In the genomic region with DNA sequence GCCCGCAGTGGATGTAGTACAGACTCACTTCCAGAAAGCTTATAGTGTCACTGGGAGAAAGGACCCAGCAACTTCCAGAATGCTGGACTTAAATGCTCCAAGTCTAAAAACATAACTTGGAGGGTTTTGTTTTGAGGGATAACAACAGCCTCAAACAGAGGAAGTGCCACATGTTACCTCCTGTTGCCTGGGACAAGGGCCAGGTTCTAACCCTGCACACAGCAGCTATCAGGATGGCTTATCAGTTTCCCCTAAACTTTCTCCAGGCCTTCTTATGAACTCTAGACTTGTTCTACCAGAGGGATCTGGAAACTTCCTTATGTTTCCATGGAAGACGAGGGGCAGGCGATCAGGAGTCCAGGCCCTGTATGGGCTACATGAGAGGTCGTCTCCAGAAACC, we compare ENCODE assay signal across 16 mouse cellular contexts.
A peak's percentile ranks its signal among the peaks of the same experiment; 100 is the strongest.
DNase-seq lines count a peak whose midpoint lies in the region; ATAC-seq and TF ChIP-seq lines count a peak whose summit lies in the region.
"Had no signal": no experiment of that assay in that cellular context is flagged by ENCODE, and none has a peak within 500 bp of the region (broad histone marks: within the 10 kb centered on the region; RNA-seq: fewer than 3 reads in every experiment).

No protein-coding gene starts in this region.

- 82% methylated on average over 4 of the region's 4 CpGs for WGBS in hindbrain, postnatal 0 days
- WGBS in hindbrain, embryonic 16.5 days = 88% methylated on average over 4 of the region's 4 CpGs
- 88% methylated on average over 4 of the region's 4 CpGs for WGBS in lung, embryonic 15.5 days
- WGBS in liver, embryonic 16.5 days (ENCODE audit: insufficient replicate concordance) = 74% methylated on average over 4 of the region's 4 CpGs

- no peaks in the 10 kb centered on the region for H3K27me3 ChIP-seq in hindbrain, postnatal 0 days (ENCODE audit: insufficient read depth, low read length)
- H3K27me3 ChIP-seq in hindbrain, embryonic 16.5 days (replicated peaks; ENCODE audit: control insufficient read depth, insufficient read depth, low read length) = no peaks in the 10 kb centered on the region
- no peaks in the 10 kb centered on the region for H3K27me3 ChIP-seq in lung, embryonic 15.5 days
- H3K27me3 ChIP-seq in liver, embryonic 16.5 days (ENCODE audit: control insufficient read depth, insufficient read depth, low read depth, low read length) = no peaks in the 10 kb centered on the region
- H3K27me3 ChIP-seq: hindbrain, embryonic 12.5 days; limb, embryonic 12.5 days; Patski had no signal

- DNase-seq in gastrocnemius, adult 2 months = no peak
- DNase-seq in gastrocnemius, postnatal 10 days = no peak
- no peak for DNase-seq in hindbrain, postnatal 0 days (ENCODE audit: low spot score)
- no peak for DNase-seq in lung, postnatal 10 days
- no peak for DNase-seq in urinary bladder, postnatal 10 days (ENCODE audit: low spot score)
- DNase-seq: adrenal gland, postnatal 36 days; cerebellum, adult 9-11 months; thymus, postnatal 4 days had no signal

- H3K27ac ChIP-seq in gastrocnemius, adult 2 months = peak overlapping the region; percentile 51
- 0 out of 2 replicates have a peak overlapping the region, but pooled peaks have one; percentile 13 for H3K27ac ChIP-seq in hindbrain, postnatal 0 days
- H3K27ac ChIP-seq in hindbrain, embryonic 16.5 days (ENCODE audit: low read depth, low read length) = no peak overlapping the region
- H3K27ac ChIP-seq in lung, embryonic 15.5 days = peak overlapping the region; percentile 83
- peak overlapping the region; percentile 57; the same call in 1 of the 2 replicates for H3K27ac ChIP-seq in liver, embryonic 16.5 days (ENCODE audit: low read length)
- H3K27ac ChIP-seq: hindbrain, embryonic 12.5 days; limb, embryonic 12.5 days had no signal

- peaks cover 28% of the 10 kb centered on the region for H3K4me1 ChIP-seq in hindbrain, postnatal 0 days (ENCODE audit: insufficient read depth, low read length)
- H3K4me1 ChIP-seq in hindbrain, embryonic 16.5 days (ENCODE audit: control insufficient read depth, insufficient read depth, low read depth, low read length) = peaks cover 28% of the 10 kb centered on the region
- H3K4me1 ChIP-seq in lung, embryonic 15.5 days = peaks cover 47% of the 10 kb centered on the region
- peaks cover 22% of the 10 kb centered on the region for H3K4me1 ChIP-seq in liver, embryonic 16.5 days (ENCODE audit: control insufficient read depth, low read depth, low read length)

- no peak for ATAC-seq in hindbrain, postnatal 0 days
- no peak for ATAC-seq in hindbrain, embryonic 16.5 days
- ATAC-seq in lung, embryonic 15.5 days (ENCODE audit: borderline replicate concordance, extremely low read depth, low FRiP score, low TSS enrichment) = no peak
- ATAC-seq in liver, embryonic 16.5 days (ENCODE audit: low read depth) = no peak
- ATAC-seq: intestine, postnatal 0 days; Patski had no signal

- no peak overlapping the region for H3K4me2 ChIP-seq in hindbrain, postnatal 0 days (ENCODE audit: low read depth, low read length)
- H3K4me2 ChIP-seq in hindbrain, embryonic 16.5 days (ENCODE audit: low read length) = no peak overlapping the region
- H3K4me2 ChIP-seq in lung, embryonic 15.5 days = no peak overlapping the region
- H3K4me2 ChIP-seq in liver, embryonic 16.5 days (ENCODE audit: low read depth, low read length) = no peak overlapping the region
- H3K4me2 ChIP-seq: hindbrain, embryonic 12.5 days; limb, embryonic 12.5 days; midbrain, embryonic 11.5 days had no signal

- no peaks in the 10 kb centered on the region for H3K9me3 ChIP-seq in hindbrain, postnatal 0 days (ENCODE audit: low read length)
- no peaks in the 10 kb centered on the region for H3K9me3 ChIP-seq in hindbrain, embryonic 16.5 days (ENCODE audit: control insufficient read depth, low read length)
- H3K9me3 ChIP-seq in lung, embryonic 15.5 days = no peaks in the 10 kb centered on the region
- H3K9me3 ChIP-seq in liver, embryonic 16.5 days (replicated peaks; ENCODE audit: control insufficient read depth, low read length) = no peaks in the 10 kb centered on the region

- no peaks in the 10 kb centered on the region for H3K36me3 ChIP-seq in hindbrain, postnatal 0 days (ENCODE audit: insufficient read depth, low read length)
- H3K36me3 ChIP-seq in hindbrain, embryonic 16.5 days (ENCODE audit: control insufficient read depth, insufficient read depth, low read length) = no peaks in the 10 kb centered on the region
- no peaks in the 10 kb centered on the region for H3K36me3 ChIP-seq in lung, embryonic 15.5 days
- H3K36me3 ChIP-seq in liver, embryonic 16.5 days (ENCODE audit: control insufficient read depth, insufficient read depth) = no peaks in the 10 kb centered on the region
- H3K36me3 ChIP-seq: hindbrain, embryonic 12.5 days had no signal

- 0 out of 2 replicates have a peak overlapping the region, but pooled peaks have one; percentile 7 for H3K9ac ChIP-seq in hindbrain, postnatal 0 days (replicated peaks; ENCODE audit: low read length)
- no peak overlapping the region for H3K9ac ChIP-seq in hindbrain, embryonic 16.5 days (ENCODE audit: low read depth, low read length)
- no peak overlapping the region for H3K9ac ChIP-seq in lung, embryonic 15.5 days
- H3K9ac ChIP-seq in liver, embryonic 16.5 days (ENCODE audit: low read depth, low read length) = no peak overlapping the region
- H3K9ac ChIP-seq: hindbrain, embryonic 12.5 days; limb, embryonic 12.5 days had no signal

- intact Hi-C loops in gastrocnemius, adult 2 months (cut with DNase I) = loop anchor here (5.0 kb wide), 2 partner anchors 85 to 195 kb away; partner anchors contain the start of gene Dapk1

- TF ChIP-seq CTCF in gastrocnemius, adult 2 months (IDR thresholded peaks at IDR 0.05) = no peak
- TF ChIP-seq CTCF in hindbrain, postnatal 0 days (IDR thresholded peaks at IDR 0.05; ENCODE audit: low read depth) = no peak

- H3K4me3 ChIP-seq in gastrocnemius, adult 2 months = no peak overlapping the region
- no peak overlapping the region for H3K4me3 ChIP-seq in hindbrain, postnatal 0 days (ENCODE audit: low read length)
- H3K4me3 ChIP-seq in hindbrain, embryonic 16.5 days (ENCODE audit: low read length) = no peak overlapping the region
- no peak overlapping the region for H3K4me3 ChIP-seq in lung, embryonic 15.5 days
- H3K4me3 ChIP-seq in liver, embryonic 16.5 days (ENCODE audit: low read depth, low read length) = no peak overlapping the region
- H3K4me3 ChIP-seq: hindbrain, embryonic 12.5 days; limb, embryonic 12.5 days had no signal
